24 mouse cellular contexts compared by ENCODE assay signal in genomic region chr12:93136395-93136794, GRCm38 (mm10).
"Had no signal": no experiment of that assay in that cellular context is flagged by ENCODE, and none has a peak within 500 bp of the region (broad histone marks: within the 10 kb centered on the region; RNA-seq: fewer than 3 reads in every experiment).

No protein-coding gene starts in this region.

- H3K4me2 ChIP-seq: heart, embryonic 11.5 days; heart, embryonic 13.5 days; heart, embryonic 15.5 days; hindbrain, embryonic 15.5 days; kidney, embryonic 15.5 days; limb, embryonic 13.5 days; limb, embryonic 15.5 days; liver, embryonic 12.5 days had no signal

- H3K36me3 ChIP-seq: heart, embryonic 13.5 days; heart, embryonic 15.5 days; hindbrain, embryonic 15.5 days; kidney, embryonic 15.5 days; limb, embryonic 13.5 days; limb, embryonic 15.5 days; liver, embryonic 12.5 days had no signal

- H3K4me1 ChIP-seq: heart, embryonic 13.5 days; heart, embryonic 15.5 days; hindbrain, embryonic 15.5 days; kidney, embryonic 15.5 days; limb, embryonic 13.5 days; limb, embryonic 15.5 days; liver, embryonic 12.5 days had no signal

- H3K9ac ChIP-seq: heart, embryonic 13.5 days; heart, embryonic 15.5 days; hindbrain, embryonic 15.5 days; kidney, embryonic 15.5 days; limb, embryonic 13.5 days; limb, embryonic 15.5 days; liver, embryonic 12.5 days had no signal

- H3K9me3 ChIP-seq: heart, embryonic 13.5 days; heart, embryonic 15.5 days; hindbrain, embryonic 15.5 days; kidney, embryonic 15.5 days; limb, embryonic 13.5 days; limb, embryonic 15.5 days; liver, embryonic 12.5 days had no signal

- H3K4me3 ChIP-seq: heart, adult 2 months; heart, embryonic 13.5 days; heart, embryonic 15.5 days; hindbrain, embryonic 15.5 days; kidney, embryonic 15.5 days; limb, embryonic 13.5 days; limb, embryonic 15.5 days; liver, embryonic 12.5 days had no signal

- H3K27me3 ChIP-seq: heart, embryonic 13.5 days; heart, embryonic 15.5 days; hindbrain, embryonic 15.5 days; kidney, embryonic 15.5 days; limb, embryonic 13.5 days; limb, embryonic 15.5 days; liver, embryonic 12.5 days had no signal

- H3K27ac ChIP-seq: heart, adult 2 months; heart, embryonic 13.5 days; heart, embryonic 15.5 days; hindbrain, embryonic 15.5 days; kidney, embryonic 15.5 days; kidney, postnatal 0 days; limb, embryonic 13.5 days; limb, embryonic 15.5 days; liver, embryonic 12.5 days had no signal

- ATAC-seq: intestine, embryonic 16.5 days; liver, embryonic 12.5 days had no signal

- DNase-seq: gastrocnemius, postnatal 14 days; gastrocnemius, postnatal 36 days; heart, adult 11 months; heart, adult 2 months; heart, postnatal 14 days; heart, postnatal 36 days; kidney, adult 11 months; kidney, adult 2 months; kidney, adult 9 months; kidney, postnatal 14 days; kidney, postnatal 36 days; layer of hippocampus, adult 9-11 months; layer of hippocampus, postnatal 36 days; left cerebral cortex, postnatal 4 days had no signal
